Mouse (Mus musculus) right cerebral cortex, adult 18-20 months (tissue): Measurements from ENCODE around the gene Rxfp1.
"Not testable (repeated sequence)": the region's sequence is repeated elsewhere in the genome, so short reads cannot be mapped to it uniquely, and the experiment has no call there.

Source experiments
- DNase-seq: peaks from one replicate; pipeline ENCODE4 v3.0.0; 2022; ENCODE audit warnings: mixed read lengths

Rxfp1 gene

GRCm38 (mm10) chr3:79737780-79738179, at the start of gene Rxfp1:
Gene Rxfp1 (minus strand): TSS chr3:79737880.
- no peak for DNase-seq

DNA sequence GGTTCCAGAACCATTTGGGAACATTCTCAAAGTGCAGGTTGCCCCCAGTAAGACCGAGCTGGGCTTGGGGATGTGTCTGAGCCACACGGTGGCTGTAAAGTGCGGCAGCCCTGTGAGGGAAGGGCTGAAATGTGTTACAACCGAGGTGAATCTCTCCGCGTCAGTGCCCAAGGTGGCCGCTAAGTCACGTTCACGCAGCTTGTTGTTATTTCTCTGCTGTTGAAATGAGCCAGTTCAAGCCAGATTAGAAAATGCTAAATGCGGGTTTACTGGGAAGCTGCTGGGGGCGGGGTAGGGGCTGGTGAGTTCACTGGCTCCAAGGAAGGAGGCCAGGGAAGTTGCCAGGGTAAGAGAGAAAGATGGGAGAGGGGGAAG, 46.7 kb upstream of the Rxfp1 start:
- DNase-seq, result no peak

GRCm38 (mm10) chr3:79783630-79784361, 46.1 kb upstream of the Rxfp1 start:
- no peak for DNase-seq

DNA sequence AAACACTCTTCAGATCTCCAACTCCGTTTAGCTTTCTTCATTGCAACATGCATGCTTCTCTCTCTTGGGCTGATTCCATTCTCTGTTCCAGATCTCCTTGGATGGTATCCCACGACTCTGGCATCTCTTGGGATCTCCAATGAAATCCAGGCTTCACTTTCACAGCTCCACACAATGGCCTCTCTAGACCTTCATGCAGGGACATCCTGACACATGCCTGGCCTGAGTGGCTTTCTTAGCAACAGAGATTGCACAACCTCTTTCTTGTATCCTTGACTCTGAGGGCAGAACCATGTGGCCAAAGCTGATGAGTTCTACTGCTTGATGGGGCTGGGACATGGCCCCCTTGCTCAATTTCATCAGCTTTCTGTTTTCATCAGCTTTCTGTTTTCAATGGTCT, 35.0 kb upstream of the Rxfp1 start:
- DNase-seq, result no peak

DNA sequence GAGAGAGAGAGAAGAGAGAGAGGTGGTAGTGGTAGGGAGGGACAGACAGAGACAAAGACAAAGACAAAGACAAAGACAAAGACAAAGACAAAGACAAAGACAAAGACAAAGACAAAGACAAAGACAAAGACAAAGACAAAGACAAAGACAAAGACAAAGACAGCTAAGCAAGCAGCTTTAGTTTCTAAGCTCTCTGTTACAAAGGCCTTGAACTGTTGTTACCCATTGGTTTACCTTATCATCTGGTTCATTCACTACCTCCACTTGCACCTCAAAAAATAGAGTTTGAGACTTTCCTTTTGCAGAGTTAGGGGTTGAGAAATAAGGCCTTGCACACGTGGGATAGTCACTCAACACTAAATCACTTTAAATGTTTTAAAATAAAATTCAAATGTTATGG, 16.1 kb upstream of the Rxfp1 start:
- no peak for DNase-seq

DNA sequence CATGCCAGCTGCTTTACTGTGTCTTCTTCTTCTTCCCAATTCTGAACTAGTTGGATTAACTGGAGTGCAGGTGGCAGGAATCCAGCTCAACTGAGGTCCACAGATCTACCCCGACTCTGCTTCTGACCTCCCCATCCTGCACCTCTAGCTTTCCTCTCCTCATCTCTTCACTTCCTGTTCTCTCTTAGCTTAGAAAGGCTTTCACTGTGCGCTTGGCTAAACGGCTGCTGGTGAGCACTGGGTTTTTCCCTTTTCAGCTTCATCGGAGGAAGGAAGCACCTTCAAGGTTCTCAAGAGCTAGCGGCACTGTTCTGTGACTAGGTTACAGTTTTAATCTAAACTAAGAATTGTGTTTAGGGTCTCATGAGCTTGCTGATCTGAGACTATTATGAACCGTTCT, 8.9 kb upstream of the Rxfp1 start:
- no peak for DNase-seq

GRCm38 (mm10) chr3:79745101-79745500, 7.4 kb upstream of the Rxfp1 start:
- peak; percentile 64 for DNase-seq

GRCm38 (mm10) chr3:79744415-79744814, 6.7 kb upstream of the Rxfp1 start:
- no peak for DNase-seq

GRCm38 (mm10) chr3:79740351-79740750, 2.7 kb upstream of the Rxfp1 start:
- DNase-seq, result no peak

GRCm38 (mm10) chr3:79738451-79738850, 771 bp upstream of the Rxfp1 start:
- DNase-seq, result no peak

DNA sequence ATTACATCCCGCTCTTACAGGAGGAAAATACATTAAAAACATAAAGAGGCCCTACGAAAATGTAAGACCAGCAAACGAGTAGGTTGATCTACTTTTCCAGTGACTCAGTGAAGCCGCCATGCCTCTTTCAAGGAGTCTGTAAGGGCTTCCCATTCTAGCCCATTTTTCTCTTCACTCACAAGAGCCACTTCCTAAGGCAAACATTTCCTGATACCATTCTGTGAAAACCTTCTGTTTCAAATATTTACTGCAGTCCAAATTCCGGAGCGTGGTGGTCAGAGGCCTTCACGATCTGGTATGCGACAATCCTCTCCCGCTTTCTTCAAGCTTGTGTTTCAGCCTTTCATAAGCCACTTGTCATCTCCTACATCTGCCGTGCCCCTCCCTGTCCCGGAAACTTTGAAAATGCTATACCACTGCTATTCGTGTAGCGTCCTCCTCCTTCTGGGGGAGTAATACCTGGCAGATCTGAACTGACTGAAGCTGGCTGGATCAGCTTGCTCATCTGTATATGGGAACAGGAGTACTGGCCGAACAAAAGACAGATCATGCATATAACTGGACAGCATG, 11.1 kb downstream of the Rxfp1 start:
- DNase-seq, result no peak

DNA sequence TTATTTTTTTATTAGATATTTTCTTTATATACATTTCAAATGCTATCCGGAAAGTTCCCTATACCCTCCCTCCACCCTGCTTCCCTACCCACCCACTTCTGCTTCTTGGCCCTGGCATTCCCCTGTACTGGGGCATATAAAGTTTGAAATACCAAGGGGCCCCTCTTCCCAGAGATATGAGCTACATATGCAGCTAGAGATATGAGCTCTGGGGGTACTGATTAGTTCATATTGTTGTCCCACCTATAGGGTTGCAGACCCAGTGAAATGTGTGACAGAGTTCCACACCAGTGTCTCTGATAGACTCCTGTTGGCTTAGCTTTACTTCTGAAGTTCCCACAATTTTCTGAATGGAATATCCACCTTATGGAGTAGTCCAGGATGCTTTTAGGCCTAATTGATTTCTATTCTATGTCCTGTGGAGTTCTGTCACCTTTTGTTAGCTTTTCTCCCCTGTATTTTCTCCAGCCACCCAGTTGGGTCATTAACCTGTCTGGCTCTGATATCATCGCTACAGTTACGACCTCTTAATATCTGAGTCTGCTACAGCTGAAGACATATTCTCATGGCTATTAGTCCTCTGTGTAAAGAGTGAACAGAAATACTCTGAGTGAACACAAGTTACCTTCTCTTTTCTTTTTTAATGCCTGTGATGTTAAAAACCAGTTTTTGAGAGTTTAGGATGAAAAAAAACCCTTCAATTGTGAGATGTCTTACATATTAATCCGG, 16.8 kb downstream of the Rxfp1 start:
- DNase-seq, result no peak

- no peak for DNase-seq
Observed at GRCm38 (mm10) chr3:79706436-79706835, 31.2 kb downstream of the Rxfp1 start.

GRCm38 (mm10) chr3:79703135-79703534, 34.5 kb downstream of the Rxfp1 start:
- no peak for DNase-seq

- DNase-seq, result no peak
Observed at GRCm38 (mm10) chr3:79691957-79692356, 45.7 kb downstream of the Rxfp1 start.

- DNase-seq, result no peak
Observed at GRCm38 (mm10) chr3:79690111-79690651, 47.5 kb downstream of the Rxfp1 start.

DNA sequence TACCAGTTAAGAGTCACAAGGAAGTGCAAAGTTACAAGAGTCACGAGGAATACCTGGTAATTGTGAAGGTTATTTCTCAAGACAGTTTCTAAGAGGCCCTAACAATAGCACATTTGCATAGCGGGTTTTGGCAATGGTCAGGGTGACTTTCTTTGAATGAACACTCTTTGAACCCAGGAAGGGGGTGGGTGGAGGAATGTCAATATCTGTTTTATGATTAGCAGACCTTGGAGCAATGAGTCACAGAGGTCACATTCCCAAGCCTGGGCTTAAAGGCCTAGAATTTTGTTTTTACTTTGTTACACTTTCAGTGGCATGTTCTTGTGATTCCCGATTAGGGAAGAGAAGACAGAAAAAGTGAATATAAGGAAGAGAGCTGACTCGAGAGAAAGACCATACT, 49.6 kb downstream of the Rxfp1 start:
- DNase-seq, result not testable (repeated sequence)

DNA sequence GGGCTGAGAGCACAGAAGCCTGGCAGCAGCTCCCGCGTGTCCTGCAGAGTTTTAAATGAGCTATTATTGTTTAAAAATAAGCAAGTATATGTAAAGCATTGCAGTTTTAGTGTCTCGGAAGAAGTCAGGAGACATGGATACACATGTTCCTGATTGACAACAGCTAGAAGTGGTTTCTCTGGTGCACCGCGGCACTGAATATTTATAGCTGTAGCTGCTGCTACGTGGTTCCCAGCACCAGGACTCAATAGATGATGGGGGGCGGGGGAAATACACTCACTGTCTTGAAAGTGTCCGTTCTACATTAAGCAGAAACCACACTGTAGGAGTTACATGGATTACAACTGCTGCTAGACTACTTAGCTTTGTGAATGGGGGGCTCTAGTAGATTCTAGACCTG, 54.2 kb downstream of the Rxfp1 start:
- no peak for DNase-seq

DNA sequence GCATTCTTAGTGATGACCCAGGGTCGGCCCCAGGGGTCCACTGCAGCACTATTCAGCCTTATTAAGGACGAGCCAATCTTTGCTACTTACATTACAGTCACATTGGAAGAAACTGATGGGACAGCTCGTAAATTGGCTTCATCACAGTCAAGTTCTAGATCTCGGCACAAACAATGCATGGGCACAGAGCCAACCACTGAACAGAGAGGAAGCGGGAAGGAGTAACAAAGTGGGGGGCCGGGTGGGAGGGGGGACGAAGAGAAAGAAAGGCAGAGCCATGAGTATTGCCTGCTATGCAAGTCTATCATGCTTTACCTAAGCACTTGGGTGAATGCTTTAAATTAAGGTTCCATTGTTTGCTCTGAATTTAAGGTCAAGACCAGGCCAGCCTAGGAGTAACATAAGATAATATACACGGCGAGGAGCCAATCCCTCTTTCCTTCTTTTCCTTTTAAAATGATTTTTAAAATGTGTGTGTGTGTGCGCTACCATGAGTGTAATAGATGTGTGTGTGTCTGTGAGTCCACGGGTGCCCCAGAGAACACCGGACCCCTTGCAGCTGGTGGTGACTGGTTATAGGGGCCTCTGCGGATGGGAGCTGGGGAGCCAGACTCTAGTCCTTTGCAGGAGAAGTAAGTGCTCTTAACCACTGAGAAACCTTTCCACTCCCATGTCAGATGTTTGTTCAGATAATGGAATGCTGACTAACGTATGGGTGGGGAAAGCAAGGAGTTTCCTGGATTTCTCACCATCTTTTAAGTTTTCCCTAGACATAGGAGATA, 55.1 kb downstream of the Rxfp1 start:
- no peak for DNase-seq

- DNase-seq, result no peak
Observed at GRCm38 (mm10) chr3:79676411-79676810, 61.3 kb downstream of the Rxfp1 start.

- DNase-seq, result no peak
Observed at GRCm38 (mm10) chr3:79674641-79675040, 63.0 kb downstream of the Rxfp1 start.

DNA sequence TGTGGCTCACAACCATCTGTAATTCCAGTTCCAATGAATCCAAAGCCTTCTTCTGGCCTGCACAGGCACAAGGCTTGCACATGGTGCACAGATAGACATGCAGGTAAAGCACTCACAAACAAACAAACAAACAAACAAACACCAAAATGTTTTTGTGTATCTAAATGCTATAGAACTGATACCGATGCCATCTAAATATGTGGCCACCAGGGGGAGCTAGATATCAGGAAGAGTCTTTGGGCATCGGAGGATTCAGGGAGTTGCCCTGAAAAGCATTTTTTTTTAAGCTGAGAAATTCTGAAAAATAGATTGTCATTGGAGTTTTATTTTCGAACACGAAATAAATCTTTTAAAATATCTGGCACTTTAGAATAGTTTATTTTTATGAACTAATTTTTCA, 64.6 kb downstream of the Rxfp1 start:
- peak; percentile 57 for DNase-seq

GRCm38 (mm10) chr3:79672188-79672587, 65.5 kb downstream of the Rxfp1 start:
- no peak for DNase-seq
